Mouse (Mus musculus) cerebral cortex, adult 2 months (tissue): Measurements from ENCODE around the gene Cggbp1.

Source experiments
- WGBS: fragments of 180-500 bp; shearing (Covaris S2); methylation state at CpG from one replicate; pipeline ENCODE4 v1.1.7; 2018; 5-methylcytosine and 5-hydroxymethylcytosine counted together

Cggbp1 gene

DNA sequence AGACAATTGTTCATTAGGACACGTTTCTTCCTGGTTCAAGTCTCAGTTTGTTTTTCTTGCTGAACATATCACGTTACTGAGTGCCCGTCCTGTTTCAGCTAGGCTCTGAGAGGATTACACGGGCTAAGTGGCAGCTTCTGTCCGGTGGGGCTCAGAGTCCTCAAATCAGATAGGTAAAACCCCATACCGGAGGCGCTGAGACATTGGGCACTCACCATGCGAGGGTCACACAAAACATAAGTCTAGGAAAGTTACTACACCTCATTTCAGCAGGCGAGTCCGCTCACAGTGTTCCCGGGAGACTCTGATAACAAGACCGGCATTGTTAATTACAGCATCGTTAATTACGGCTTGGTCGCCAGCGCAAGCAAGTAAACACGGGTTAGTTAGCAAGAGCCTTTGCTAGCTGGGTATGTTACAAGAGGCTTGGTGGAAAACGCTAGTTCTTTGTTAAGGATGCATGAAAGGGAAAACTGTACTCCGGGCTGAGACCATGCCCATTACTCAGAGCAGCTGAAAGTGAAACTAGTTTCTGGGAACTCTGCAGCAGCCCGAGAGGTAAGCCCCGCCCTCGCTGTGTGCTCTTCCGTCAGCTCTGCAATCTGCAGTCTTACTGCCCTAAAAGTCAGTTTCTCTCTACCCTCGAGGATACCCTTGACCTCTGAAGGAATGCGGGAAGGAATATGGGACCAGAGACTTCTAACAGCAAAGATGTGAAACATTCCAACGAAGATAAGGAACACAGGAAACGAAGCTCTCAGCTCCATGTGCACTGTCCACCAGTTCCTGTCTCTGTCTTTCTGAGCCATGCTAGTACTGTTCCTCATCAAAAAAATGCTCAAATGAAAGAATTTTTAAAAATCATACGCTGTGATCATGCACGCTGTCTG, 21.9 kb downstream of the Cggbp1 start:
- 2% methylated on average over 29 of the region's 29 CpGs for WGBS

DNA sequence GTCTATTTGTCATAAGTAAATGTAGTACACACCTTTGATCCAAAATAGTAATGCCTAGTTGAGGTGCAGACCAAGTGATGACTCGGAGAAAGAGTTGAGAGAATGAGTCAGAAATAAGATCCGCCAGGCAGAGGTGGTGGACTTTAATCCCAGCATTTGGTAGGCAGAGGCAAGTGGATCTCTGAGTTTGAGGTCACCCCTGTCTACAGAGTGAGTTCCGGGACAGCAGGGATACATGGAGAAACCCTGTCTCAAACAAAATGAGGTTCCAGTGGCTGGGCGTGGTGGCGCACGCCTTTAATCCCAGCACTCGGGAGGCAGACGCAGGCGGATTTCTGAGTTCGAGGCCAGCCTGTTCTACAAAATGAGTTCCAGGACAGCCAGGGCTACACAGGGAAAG, 23.6 kb downstream of the Cggbp1 start:
- WGBS: 97% methylated on average over 10 of the region's 10 CpGs

DNA sequence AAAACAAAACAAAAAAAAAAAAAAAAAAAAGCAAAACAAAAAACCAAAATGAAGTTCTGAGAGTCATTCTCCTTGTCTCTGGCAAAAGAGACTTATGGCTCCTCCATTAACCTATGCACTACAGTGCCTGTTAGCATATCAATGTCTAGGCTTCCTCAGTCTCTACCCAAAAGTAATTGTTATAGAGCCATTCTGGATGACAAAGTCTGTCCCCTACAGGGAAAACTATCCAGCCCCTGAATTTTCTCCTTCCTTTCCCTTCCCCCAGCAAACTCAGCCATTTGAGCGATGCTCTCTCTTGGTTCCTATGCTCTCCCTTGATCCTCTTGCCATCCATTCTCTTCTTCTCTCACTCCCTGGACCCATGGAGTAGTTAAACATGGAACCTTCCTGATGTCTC, 24.0 kb downstream of the Cggbp1 start:
- WGBS: 97% methylated on average over 1 of the region's 1 CpGs

DNA sequence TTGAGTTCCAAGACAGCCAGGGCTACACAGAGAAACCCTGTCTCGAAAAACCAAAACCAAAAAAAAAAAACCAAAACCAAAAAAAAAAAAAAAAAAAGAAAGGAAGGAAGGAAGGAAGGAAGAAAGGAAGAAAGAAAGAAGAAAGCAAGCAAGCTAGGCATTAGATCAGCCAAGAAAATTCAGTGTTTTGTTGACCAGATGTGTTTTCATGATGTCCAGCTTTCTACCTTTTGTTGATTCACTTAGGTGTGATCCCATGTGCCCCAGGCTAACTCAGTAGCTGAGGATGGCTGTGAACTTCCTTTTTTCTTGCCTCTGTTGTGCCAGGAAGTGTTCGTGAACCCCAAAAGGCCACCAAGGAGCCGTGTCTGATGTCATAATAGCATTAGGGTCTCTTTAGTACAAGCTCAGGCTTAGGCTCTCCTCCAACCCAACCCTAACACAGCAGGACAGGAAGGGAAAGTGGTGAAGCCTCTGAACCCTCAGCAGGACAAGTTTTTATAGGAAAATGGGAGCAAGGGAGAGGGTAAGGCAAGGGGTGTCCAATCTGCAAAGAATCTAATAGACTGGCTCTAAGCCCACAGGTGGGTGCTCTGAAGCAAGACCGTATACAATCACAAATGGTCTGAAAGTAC, 25.0 kb downstream of the Cggbp1 start:
- 77% methylated on average over 4 of the region's 4 CpGs for WGBS

DNA sequence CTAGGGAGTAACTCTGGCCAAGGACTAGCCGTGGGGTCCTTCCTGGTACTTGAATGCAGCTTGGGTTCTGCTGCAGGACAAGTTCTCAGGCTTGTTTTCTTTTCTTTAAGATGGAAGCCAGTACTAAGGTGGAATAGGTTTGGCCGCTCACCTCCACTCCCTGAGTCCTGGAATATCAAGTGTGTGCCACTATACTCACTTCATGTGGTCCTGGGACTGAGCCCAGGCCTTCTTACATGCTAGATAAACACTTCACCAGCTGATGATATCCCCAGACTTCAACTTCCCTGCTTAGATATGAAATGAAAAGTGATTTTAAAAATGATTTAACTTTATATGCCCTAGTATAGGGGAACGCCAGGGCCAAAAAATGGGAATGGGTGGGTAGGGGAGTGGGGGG, 25.5 kb downstream of the Cggbp1 start:
- 89% methylated on average over 3 of the region's 3 CpGs for WGBS

DNA sequence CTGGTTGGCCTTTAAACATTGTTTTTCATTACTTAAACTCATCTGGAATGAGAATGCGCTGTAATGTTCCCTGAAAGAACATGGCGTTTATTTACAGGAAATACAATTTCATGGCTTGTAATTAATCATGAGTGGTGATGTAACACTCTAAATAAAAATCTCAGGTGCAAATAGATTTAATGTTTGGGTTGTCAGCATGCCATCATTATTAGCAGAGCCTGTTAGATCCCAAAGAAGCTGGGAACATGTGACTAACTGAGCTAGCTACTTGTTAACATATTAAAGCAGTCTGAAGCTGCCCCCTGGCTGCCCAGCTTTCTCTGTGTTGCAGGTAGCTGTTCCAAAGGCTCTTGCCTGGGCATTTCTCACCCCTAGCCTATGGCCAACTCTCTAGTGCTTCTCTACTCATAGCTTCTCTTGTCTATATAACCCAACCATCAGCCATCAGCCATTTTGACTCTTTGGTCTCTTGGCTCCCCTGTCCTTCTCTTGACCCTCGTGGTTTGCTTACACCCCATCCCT, 26.9 kb downstream of the Cggbp1 start:
- 86% methylated on average over 3 of the region's 3 CpGs for WGBS

DNA sequence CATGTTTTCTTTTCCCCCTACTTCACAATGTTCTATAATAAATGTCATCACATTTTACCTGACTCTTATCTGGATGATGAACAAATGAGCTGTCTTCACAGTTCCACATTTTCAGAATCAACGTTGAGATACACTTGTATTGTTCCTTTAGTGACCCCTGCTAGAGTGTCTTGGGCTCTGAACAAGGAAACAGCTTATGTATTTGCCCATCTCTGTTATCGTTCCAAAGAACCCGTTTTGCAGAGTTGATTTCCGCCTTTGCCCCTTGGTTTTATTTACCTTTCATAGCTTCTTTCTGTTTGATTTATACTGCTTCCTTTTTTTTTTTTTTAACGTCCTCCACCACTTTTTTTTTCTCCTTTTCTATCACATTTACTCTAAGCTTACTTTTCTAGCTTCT, 27.9 kb downstream of the Cggbp1 start:
- 85% methylated on average over 5 of the region's 5 CpGs for WGBS

DNA sequence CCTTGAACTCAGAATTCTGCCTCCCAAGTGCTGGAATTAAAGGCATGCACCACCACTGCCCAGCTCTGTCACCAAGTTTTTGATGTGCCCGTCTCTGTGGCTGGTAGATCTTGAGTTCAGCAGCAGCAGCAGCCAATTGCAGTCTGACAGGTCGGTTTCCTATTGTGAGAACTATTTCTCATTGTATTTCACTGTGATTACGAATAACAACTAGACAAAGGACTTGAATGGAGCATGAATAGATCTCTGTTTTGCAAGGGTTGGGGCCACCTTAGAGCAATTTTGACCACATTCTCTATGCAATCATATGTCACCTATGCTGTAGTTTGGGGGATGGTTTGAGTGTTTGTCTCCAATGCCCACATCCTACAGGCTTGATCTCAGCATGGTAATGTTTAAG, 29.2 kb downstream of the Cggbp1 start:
- 80% methylated on average over 3 of the region's 3 CpGs for WGBS

DNA sequence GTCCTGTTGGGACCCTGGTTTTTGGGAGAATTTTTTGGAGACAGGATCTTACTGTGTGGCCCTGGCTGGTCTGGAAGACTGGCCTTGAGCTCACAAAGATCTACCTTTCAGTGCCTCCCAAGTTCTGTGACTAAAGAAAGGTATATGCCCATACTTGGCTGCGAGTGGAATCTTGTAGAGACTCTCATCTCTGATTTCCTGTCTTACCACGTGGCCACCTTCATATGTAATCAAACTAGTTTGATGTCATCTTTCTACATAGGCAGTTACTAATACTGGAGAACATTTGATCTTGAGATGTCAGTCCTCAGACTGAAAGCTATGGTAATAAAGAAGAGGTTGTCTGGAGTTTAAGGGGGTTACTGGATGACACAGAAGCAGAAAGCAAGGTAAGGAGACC, 29.6 kb downstream of the Cggbp1 start:
- 78% methylated on average over 2 of the region's 2 CpGs for WGBS

DNA sequence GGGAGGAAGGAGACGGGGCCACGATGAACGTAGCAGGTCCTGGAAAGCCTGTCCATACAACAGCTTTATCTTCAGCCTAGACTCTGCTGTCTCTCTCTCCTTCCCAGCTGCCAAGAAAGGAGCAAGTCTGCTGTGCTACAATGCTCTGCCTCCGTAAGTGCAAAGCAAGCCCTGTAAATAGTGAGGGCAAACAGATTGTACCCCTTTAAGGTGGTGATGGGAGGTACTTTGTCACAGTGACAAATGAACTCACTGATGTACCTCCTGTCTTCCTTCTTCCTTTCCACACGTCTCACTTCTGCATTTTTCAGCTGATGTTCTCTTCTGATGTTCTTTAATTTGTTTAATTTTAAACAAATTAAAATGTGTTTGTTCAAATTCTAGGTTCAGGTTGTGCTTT, 32.1 kb downstream of the Cggbp1 start:
- 82% methylated on average over 5 of the region's 5 CpGs for WGBS

DNA sequence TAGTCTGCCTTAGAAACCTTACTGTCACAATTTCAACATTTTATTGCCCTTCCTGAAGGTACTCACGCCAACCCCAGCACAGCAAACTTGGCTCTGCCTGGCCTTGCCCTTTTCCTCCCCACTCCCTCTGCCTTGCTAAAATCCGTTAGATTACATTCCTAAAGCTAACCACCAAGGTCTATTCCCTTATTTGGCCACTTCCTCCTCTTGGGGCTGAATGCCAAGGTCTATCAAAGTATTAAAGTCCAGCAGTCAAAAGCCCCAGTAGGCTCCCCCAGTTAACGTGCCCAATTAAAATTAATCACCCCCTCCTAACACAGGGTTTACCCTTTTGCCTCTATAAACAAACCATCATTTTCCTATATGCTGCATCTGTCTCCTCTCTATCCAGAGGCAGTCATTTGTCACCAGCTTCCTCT, 32.6 kb downstream of the Cggbp1 start:
- WGBS: 42% methylated on average over 3 of the region's 3 CpGs

DNA sequence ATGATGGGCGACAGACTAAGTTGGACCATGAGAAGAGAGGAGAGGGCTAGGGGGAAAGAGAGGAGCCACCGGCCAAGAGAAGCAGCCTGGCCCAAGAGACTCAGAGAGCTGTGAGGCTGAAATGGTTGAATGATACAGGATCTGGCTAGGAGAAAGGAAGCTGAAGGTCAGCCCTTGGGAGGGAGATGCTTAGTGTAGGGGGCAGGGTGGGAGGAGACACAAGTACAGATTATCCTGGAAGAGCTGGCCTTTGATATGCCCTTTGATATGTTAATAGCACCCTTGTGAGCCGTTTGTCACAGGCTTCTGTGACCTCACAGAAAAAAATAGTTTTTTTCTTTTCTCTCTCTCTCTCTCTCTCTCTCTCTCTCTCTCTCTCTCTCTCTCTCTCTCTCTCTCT, 33.3 kb downstream of the Cggbp1 start:
- WGBS: 63% methylated on average over 3 of the region's 3 CpGs

DNA sequence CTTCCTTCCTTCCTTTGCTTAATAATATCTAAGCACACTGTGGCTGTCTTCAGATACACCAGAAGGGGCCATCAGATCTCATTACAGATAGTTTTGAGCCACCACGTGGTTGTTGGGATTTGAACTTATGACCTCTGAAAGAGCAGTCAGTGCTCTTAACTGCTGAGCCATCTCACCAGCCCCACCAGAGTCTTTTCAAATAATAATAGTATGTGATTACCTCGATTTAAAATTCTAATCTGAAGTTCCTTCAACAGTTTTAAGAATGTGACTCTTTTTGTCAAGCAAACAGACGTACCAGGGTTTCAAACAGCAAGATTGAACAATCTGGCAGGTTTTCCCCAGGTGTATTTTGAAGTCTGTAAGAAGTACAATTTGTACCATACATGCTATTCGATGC, 33.8 kb downstream of the Cggbp1 start:
- WGBS: 70% methylated on average over 4 of the region's 4 CpGs

DNA sequence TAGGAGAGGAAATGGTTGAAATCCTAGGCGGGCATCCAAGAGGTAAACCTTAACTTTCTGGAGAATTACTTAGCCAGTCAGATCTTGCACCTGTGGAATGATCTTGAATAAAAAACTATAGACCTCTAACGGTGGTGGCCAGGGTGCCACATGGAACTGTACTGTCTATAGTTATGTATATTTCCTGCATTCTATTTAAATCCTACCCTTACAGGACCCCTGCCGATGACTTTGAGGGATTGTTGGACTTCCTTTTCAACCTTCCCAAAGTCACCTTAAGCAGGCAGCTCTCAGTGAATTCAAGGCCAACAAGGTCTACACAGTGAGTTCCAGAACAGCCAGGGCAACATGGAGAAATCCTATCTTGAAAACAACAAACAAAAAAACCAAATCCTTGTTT, 37.7 kb downstream of the Cggbp1 start:
- WGBS: 94% methylated on average over 3 of the region's 3 CpGs

DNA sequence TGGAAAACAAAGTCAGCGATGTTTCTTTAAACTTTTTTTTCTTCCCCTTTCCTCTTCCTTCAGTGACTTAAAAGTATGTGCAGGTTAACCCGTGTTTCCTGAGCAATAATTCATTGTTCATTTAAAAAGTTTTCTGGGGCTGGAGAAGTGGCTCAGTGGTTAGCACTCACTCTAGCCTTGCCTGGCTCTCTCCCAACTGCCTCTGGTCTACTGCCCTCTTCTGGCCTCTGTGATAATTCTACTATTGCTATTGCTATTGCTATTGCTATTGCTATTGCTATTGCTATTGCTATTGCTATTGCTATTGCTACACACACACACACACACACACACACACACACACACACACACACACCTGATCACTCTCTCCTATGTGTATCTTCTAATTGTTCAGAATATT, 47.3 kb downstream of the Cggbp1 start:
- WGBS: 73% methylated on average over 2 of the region's 2 CpGs

DNA sequence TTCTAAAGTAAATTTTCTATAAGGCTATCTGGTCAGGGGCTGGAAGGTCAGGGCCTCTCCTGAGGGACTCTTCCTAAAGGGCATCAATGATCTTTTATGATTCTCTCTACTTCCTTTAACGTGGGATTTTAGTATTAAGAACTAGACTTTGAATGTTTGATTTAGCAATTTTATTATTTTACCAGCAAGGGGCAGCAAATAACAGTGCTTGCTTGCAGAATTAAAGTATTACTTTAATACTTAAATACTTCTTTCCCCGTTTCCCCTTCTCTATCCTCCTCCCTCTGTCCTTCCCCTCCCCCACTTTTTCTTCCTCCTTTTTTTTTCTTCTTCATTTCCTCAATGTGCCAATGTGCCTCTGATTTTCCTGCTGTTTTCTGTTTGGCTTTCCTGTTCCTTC, 51.5 kb downstream of the Cggbp1 start:
- WGBS: 22% methylated on average over 2 of the region's 2 CpGs

DNA sequence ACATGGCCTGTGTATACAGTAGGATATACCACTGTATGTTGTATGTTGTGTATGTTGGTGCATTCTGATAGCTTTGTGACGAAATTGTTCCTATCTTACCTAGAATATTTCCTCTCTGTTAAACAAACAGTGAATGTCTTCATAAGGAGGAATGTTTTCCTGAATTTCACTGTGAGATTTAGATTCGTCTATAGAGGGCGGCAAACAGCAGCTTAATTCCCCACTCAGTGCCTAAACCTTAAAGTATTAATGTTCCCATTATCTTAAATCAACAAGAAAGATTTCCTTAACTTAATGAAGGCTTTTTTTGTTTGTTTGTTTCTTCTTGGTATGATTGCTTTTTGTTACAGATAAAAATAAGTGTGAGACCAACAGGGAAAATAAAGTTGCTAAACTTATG, 55.3 kb downstream of the Cggbp1 start:
- WGBS: 19% methylated on average over 3 of the region's 3 CpGs

DNA sequence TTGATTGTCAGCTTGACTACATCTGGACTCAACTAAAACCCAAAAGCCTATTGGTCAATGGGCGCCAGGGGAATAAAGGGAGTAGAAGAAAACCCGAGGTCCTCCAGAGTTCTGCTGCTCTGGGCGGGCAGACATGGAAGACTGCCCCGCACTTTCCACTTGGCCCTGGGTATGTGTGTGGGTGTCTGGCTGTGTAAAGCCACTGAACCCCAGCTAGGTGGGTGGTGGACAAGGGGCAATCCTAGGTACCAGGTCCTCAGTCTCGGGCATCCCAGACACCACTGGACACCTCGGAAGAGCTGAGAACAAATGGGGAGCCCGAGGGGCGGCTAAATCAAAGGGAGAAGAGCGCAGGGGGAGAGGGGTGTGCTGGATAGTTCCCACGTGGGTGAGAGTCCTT, 57.0 kb downstream of the Cggbp1 start:
- WGBS: 92% methylated on average over 10 of the region's 10 CpGs
